Mouse (Mus musculus) cerebellum, postnatal 4 days (tissue): ENCODE measurements around the gene Tob2.

Experiments
- DNase-seq, 2 experiments: peaks; one replicate each; pipeline ENCODE4 v3.0.0; 2022; ENCODE audit warnings: low spot score in 2 of 2, mixed read lengths in 1 of 2

Gene Tob2

GRCm38 (mm10) chr15:81838554-81839235 lies 19.9 kb downstream of the Tob2 start:
- no peak for DNase-seq

- DNase-seq, result no peak
These were observed 21.4 kb downstream of the Tob2 start for GRCm38 (mm10) chr15:81836966-81837920.

- DNase-seq, result peak in 1 of 2 experiments; percentile 34
These were observed 22.3 kb downstream of the Tob2 start for GRCm38 (mm10) chr15:81836124-81836821.

- no peak for DNase-seq
These were observed 23.4 kb downstream of the Tob2 start for GRCm38 (mm10) chr15:81835007-81835880.

- DNase-seq, result no peak
These were observed 24.3 kb downstream of the Tob2 start for GRCm38 (mm10) chr15:81834171-81834841.

- no peak for DNase-seq
These were observed 25.1 kb downstream of the Tob2 start for GRCm38 (mm10) chr15:81833481-81833880.

- DNase-seq, result no peak
These were observed 26.4 kb downstream of the Tob2 start for GRCm38 (mm10) chr15:81832219-81832618.

GRCm38 (mm10) chr15:81831136-81831825 lies 27.3 kb downstream of the Tob2 start:
- DNase-seq, result peak; percentile 78 to 91

- no peak for DNase-seq
These were observed 28.1 kb downstream of the Tob2 start for GRCm38 (mm10) chr15:81830530-81830929.

- DNase-seq, result no peak
These were observed 29.4 kb downstream of the Tob2 start for GRCm38 (mm10) chr15:81829208-81829580.

GRCm38 (mm10) chr15:81828426-81829207 lies 30.0 kb downstream of the Tob2 start:
- no peak for DNase-seq

GRCm38 (mm10) chr15:81824832-81825231 lies 33.8 kb downstream of the Tob2 start:
- no peak for DNase-seq

GRCm38 (mm10) chr15:81822631-81823030 lies 36.0 kb downstream of the Tob2 start:
- DNase-seq, result no peak

GRCm38 (mm10) chr15:81818404-81818803 lies 40.2 kb downstream of the Tob2 start:
- no peak for DNase-seq

- DNase-seq, result no peak
These were observed 43.8 kb downstream of the Tob2 start for GRCm38 (mm10) chr15:81814716-81815370.

- DNase-seq, result no peak
These were observed 44.5 kb downstream of the Tob2 start for GRCm38 (mm10) chr15:81813986-81814705.

- DNase-seq, result no peak
These were observed 45.6 kb downstream of the Tob2 start for GRCm38 (mm10) chr15:81812696-81813631.
